Mouse (Mus musculus) natural killer cell, adult 2 months (primary cell): Measurements from ENCODE around the gene Rbms3.

ENCODE experiments used
- DNase-seq, 2 experiments: peaks; one replicate each; pipeline ENCODE4 v3.0.0; 2022; ENCODE audit warnings: low spot score in 2 of 2

Gene Rbms3

DNA sequence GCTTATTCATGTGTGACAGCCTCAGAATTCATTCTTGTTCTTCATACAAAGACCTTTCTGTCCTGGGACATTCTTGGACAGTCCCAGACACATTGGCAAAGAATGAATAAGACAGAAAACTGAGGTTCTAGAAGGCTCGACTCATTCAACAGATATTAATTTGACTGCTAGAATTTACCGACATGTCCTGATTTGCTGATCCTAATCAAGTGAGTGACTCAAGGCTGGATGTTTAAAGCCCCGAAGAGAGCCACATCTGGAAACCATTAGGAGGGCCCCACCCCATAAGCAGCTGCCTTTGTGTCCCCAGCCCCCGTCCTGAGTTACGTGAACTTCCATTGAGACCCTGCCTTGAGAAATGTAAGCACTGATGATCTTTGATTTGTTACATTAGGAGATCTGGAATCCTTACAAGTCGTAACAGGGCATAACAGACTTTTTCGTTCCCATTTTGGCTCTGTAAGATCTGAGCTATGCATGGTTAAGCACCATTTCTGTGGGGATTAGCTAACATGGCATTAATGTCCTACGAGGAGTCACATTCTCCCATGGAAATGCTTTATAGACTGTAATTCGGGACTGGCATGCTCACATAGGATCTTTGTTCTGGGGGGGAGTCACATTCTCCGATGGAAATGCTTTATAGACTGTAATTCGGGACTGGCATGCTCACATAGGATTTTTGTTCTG is 726.3 kb downstream of the Rbms3 start:
- DNase-seq: no peak

GRCm38 (mm10) chr9:116899403-116899802 is 730.3 kb downstream of the Rbms3 start:
- DNase-seq: no peak

GRCm38 (mm10) chr9:116886973-116887680 is 742.6 kb downstream of the Rbms3 start:
- no peak for DNase-seq

- DNase-seq: no peak
These were observed 744.1 kb downstream of the Rbms3 start for GRCm38 (mm10) chr9:116885617-116886016.

- DNase-seq: no peak
These were observed 749.2 kb downstream of the Rbms3 start for GRCm38 (mm10) chr9:116880503-116880902.

GRCm38 (mm10) chr9:116879600-116880457 is 749.9 kb downstream of the Rbms3 start:
- no peak for DNase-seq

- DNase-seq: no peak
These were observed 752.9 kb downstream of the Rbms3 start for GRCm38 (mm10) chr9:116876786-116877185.

DNA sequence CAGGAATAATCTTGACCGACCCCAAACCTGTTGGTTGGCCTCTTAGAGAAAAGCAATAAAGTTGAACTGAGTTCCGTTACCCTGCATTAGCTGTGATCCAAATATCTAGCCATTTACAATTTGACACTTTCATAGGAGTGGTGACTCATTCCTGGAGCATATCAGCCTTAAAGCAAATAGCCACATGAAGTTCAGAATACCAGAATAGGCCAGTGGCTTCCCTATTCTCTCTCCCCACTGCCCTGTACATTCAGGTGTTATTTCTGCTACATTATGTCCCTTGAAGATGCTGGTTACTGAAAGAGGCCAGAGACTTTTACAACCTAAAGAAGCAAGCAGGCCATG is 755.8 kb downstream of the Rbms3 start:
- no peak for DNase-seq

DNA sequence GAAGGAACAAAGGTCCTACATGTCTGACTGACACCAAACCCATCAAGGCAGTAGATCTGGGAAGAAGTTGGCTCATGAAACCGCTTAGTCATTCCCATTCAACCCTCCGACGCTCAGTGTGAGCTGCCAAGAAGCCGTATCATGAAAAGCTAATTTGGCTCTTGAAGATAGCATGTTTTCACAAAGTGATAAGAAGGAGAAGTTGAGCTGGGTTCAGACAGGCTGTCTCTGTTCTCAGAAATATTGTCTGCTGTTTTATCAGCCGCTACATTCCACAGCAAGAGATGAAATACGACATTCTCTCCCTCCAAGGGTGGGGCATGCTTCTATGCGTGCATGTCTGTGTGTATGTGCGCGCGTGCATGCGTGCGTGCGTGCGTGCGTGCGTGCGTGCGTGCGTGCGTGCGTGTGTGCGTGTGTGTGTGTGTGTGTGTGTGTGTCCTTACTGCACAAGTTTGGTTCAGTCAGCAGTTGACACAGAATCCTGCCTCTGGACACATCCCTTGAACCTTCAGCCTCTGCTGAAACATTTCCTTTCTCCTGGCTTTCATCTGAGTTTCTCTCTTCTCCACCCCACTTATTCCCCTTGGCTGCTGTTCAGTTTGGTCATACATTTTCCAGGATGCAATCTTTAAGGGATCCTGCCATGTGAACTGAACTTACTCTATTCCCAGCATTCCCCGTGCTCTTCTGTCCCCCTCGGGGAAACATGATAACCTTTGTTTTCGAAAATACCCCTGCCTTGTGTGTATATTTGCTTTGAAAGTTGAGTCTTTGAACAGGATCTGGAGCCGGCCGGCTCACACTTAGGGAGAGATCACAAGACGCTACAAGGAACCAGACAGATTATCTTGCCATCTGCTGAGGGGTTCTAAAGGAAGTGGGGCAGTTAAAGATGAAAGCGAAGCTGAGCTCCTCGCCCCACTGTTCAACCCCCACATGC is 756.4 kb downstream of the Rbms3 start:
- DNase-seq: no peak

GRCm38 (mm10) chr9:116872346-116872745 is 757.4 kb downstream of the Rbms3 start:
- DNase-seq: no peak

DNA sequence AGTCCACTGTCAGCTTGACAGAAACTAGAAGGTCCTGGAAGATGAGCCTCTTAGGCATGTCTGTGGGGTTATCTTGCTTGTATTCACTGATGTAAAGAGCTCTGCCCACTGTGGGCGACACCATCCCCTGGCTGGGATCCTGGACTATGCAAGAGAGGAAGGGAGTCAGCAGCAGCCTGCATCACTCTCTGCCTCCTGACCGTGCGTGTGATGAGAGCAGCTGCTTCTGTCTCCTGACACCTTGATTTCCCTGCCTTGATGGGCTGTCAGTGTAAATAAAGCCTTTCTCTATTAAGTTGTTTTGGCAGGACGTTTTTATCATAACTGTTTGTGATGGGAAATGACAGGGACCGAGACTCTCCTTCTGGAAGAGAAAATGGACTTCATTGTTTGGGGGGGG is 758.1 kb downstream of the Rbms3 start:
- no peak for DNase-seq

DNA sequence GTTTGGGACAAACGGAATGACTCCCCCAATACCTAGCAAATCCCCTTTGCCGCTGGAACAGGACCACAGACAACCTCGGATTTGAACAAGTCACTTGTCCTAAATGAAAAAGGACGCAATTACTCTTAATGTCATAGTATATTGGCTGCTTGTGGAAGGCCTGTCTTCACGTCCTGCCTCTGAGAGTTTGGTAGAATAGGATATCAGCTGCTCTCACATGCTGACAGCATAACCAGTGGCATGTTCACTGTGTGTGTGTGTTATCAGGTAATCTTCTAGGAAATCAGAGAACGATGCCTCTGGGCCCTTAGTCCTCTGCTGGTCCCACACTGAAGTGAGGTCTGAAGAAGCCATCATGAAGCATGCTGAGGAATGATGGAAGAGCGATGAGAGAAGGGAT is 763.7 kb downstream of the Rbms3 start:
- no peak for DNase-seq

DNA sequence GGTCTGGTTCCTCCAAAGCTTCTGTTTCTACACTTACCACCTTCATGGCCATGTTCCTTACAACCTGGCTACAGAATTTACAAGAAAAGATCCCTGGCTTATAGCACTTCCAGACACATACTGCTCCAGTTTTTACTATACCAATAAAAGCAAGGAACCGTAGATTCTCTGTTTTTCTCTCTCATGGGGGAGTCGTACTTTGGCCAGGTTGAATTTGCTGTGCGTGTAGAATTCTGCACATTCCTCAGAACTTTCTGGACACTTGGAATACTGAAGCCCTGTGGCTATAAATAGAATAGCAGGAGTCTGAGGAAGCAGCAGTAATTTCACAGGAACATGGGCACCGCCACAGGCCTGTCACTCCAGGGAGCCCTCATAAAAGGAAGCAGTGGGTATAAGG is 766.1 kb downstream of the Rbms3 start:
- DNase-seq: no peak

GRCm38 (mm10) chr9:116862341-116862740 is 767.4 kb downstream of the Rbms3 start:
- DNase-seq: no peak

DNA sequence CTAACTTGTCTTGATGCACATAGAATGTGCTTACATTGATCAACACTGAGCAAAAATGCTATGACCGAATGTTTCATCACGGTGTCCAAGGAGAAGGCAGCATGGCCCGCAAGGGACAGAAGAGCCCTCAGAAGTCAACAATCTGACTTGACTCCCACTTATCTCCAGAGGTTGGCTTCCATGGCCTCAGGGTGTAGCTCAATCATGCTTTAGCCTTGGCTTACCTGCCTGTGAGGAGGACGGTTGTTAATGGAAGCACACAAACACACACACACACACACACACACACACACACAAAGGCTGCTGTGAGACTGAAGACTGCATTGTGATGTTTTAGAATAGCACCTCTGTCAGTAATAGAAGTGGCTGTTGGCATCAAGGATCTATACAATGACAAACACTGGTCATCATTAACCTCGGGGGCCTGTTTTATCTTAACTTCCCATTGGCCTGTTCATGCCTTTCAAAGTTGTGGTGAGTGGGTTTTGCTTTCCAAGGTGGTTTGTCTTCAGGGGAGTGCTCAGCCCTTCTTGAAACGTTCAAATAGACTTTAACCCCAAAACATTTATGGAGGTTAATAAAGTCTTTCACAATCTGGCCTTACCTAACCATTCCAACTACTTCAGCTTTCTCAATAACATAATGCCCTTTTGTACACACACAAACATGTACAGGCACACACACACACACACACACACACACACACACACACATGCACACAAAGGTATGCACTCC is 771.7 kb downstream of the Rbms3 start:
- DNase-seq: no peak

GRCm38 (mm10) chr9:116857151-116857550 is 772.6 kb downstream of the Rbms3 start:
- DNase-seq: no peak

GRCm38 (mm10) chr9:116855744-116856143 is 774.0 kb downstream of the Rbms3 start:
- no peak for DNase-seq

DNA sequence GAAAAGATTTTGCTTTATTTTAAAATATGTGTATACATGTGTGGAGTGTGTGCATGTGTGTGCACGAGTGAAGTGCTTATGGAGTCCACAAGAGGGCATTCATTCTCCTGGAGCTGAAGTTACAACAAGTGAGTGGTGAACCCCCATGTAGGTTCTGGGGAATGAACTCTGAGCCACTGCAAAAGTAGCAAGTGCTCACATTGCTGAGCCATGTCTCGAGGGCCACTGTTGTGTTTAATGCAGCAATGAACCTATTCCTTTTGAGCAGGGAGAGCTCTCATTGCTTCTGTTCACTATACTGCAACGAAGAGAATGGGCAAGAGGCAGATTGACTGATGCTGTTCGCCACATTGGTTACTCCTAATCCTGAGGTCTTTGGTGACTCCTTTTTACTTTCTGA is 780.8 kb downstream of the Rbms3 start:
- no peak for DNase-seq

DNA sequence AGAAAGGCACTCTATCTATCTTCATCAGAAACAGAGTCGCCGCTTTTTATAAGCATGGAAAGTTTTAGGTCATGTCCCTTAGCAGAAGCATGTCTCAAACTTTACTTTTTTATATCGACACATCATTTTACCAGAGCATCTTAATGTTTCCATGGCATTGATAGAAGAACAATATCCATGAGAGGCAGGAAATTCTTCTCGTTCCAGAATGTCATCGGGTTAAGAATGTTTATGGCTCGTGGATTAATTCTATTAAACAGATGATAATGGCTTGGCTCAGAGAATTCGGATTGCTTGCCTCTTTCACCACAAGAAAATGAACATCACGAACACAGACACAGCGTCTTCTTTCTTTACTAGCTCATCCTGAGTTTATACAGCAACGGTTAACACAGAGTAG is 781.5 kb downstream of the Rbms3 start:
- no peak for DNase-seq

GRCm38 (mm10) chr9:116847241-116848135 is 782.2 kb downstream of the Rbms3 start:
- DNase-seq: no peak
